Mouse (Mus musculus) liver, postnatal 0 days (tissue): ENCODE measurements around the gene Dcun1d2. TPM values are rescaled to one million over a fixed set of nuclear protein-coding genes. Genes with fewer than 3 reads are reported as not detected.
A peak's percentile ranks its signal among the peaks of the same experiment; 100 is the strongest.

ENCODE experiments used
- ATAC-seq: fragments of 200-750 bp; cut with Nextera tagmentation; 2 replicates; pipeline ENCODE4 v1.8.0; 2017; ENCODE audit warnings: mild to moderate bottlenecking, moderate library complexity
- DNase-seq: peaks from one replicate; pipeline ENCODE4 v3.0.0-alpha.2; 2016
- H3K27ac ChIP-seq: fragments of 300-500 bp; sonication (generic); 2 replicates; pipeline ENCODE4 v1.5.1; 2014; ENCODE audit warnings: antibody characterized with exemption, moderate library complexity, mild to moderate bottlenecking, low read depth
- H3K27me3 ChIP-seq: fragments of 300-500 bp; sonication (generic); 2 replicates; pipeline ENCODE4 v1.6.1; 2014; ENCODE audit warnings: low read length, control low read depth, mixed read lengths; ENCODE audit not compliant: insufficient read depth
- H3K36me3 ChIP-seq: fragments of 300-500 bp; sonication (generic); replicated peaks from 2 replicates; pipeline ENCODE4 v1.6.1; 2014; ENCODE audit warnings: mild to moderate bottlenecking, control low read depth, low read length, moderate library complexity, mixed read lengths; ENCODE audit not compliant: insufficient read depth
- H3K4me1 ChIP-seq: fragments of 300-500 bp; sonication (generic); 2 replicates; pipeline ENCODE4 v1.6.1; 2014; ENCODE audit warnings: antibody characterized with exemption, mild to moderate bottlenecking, control low read depth; ENCODE audit not compliant: insufficient read depth
- H3K4me2 ChIP-seq: fragments of 300-500 bp; sonication (generic); 2 replicates; pipeline ENCODE4 v1.6.1; 2014; ENCODE audit warnings: low read depth, mild to moderate bottlenecking, low read length, moderate library complexity, mixed read lengths
- H3K4me3 ChIP-seq: fragments of 300-500 bp; sonication (generic); 2 replicates; pipeline ENCODE4 v1.5.1; 2014; ENCODE audit warnings: low read depth, low read length
- H3K9ac ChIP-seq: fragments of 300-500 bp; sonication (generic); replicated peaks from 2 replicates; pipeline ENCODE4 v1.6.1; 2014; ENCODE audit warnings: mild to moderate bottlenecking, moderate library complexity
- H3K9me3 ChIP-seq: fragments of 300-500 bp; sonication (generic); 2 replicates; pipeline ENCODE4 v1.6.1; 2016; ENCODE audit warnings: mild to moderate bottlenecking, control low read depth, low read length, mixed read lengths
- CTCF ChIP-seq: sonication (generic); IDR thresholded peaks from 2 replicates; pipeline ENCODE4 v1.5.1; 2016; ENCODE audit warnings: antibody characterized with exemption, low read depth
- EP300 ChIP-seq: IDR thresholded peaks from 2 replicates; pipeline ENCODE4 v1.6.1; 2016; ENCODE audit warnings: antibody characterized with exemption, low read depth, mild to moderate bottlenecking
- WGBS: fragments of 180-500 bp; shearing (Covaris S2); extraction: QIAGEN DNeasy Blood & Tissue Kit; methylation state at CpG from one replicate; pipeline ENCODE4 v1.1.7; 2014; ENCODE audit not compliant: insufficient replicate concordance; 5-methylcytosine and 5-hydroxymethylcytosine counted together
- polyA plus RNA-seq: library from polyadenylated mRNA; unstranded; fragments of >200 nt; fragmentation: Nextera tagmentation; extraction: Ambion mirVana; gene quantifications from 2 replicates; pipeline ENCODE4 v1.2.1, GENCODE M21; 2015

The Dcun1d2 gene
- polyA plus RNA-seq, 1 experiment from 2014 or later: 5.9 TPM

DNA sequence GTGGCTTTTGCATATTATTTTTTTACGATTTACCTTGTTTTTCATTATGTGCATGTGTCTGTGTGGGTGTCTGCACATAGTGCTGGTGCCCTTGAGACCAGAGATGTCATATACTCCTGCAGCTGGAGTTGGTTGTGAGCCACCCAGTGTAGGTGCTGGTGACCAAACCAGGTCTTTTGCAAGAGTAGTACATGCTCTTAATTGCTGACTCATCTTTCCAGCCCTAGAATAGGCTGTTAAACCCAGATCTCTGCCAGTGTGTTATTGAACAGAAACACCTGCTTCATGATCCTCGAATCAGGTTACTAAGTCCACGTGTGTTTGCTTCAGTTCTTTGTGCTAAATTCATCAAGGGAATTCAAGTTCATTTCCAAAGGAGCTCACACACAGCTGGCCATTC, 27.0 kb upstream of the Dcun1d2 start:
- ATAC-seq: no peak
- Histone ChIP-seq H3K9me3 (no peaks in the 10 kb centered on the region), H3K9ac (no peak overlapping the region), H3K4me1 (no peaks in the 10 kb centered on the region), H3K27me3 (no peaks in the 10 kb centered on the region), H3K27ac (no peak overlapping the region), H3K36me3 (no peaks in the 10 kb centered on the region; the same call in none of the 2 replicates), H3K4me2 (no peak overlapping the region), H3K4me3 (no peak overlapping the region)
- no peak for TF ChIP-seq CTCF
- no peak for TF ChIP-seq EP300
- 60% methylated on average over 3 of the region's 3 CpGs for WGBS
- DNase-seq: no peak

DNA sequence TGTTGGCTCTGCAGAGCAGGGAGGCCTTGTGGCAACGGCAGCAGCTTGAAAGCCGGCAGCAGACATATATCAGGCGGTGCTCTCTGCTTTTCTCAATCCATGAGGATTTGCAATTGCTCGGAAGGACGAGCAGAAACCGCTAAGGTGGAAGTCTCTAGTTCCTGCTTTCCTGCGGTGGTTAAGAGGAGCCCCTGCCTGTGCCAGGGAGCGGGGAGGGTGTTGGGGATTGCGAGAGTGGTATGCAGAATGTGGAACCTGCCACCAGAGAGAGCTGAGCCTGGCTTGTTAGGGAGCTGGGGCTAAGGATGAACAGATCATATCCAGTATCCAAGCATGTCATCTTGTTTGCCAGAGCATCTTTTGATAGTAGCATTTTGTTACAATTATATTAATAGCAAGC, 19.0 kb upstream of the Dcun1d2 start:
- no peaks in the 10 kb centered on the region for H3K27me3 ChIP-seq
- no peak overlapping the region for H3K4me3 ChIP-seq
- H3K9ac ChIP-seq: no peak overlapping the region
- ATAC-seq: no peak
- peak; percentile 47 for DNase-seq
- WGBS: 58% methylated on average over 9 of the region's 9 CpGs
- TF ChIP-seq EP300: no peak
- no peak for TF ChIP-seq CTCF
- H3K27ac ChIP-seq: no peak overlapping the region
- H3K4me1 ChIP-seq: no peaks in the 10 kb centered on the region
- H3K36me3 ChIP-seq: peaks cover 2% of the 10 kb centered on the region; the same call in 1 of the 2 replicates
- H3K9me3 ChIP-seq: no peaks in the 10 kb centered on the region
- no peak overlapping the region for H3K4me2 ChIP-seq

DNA sequence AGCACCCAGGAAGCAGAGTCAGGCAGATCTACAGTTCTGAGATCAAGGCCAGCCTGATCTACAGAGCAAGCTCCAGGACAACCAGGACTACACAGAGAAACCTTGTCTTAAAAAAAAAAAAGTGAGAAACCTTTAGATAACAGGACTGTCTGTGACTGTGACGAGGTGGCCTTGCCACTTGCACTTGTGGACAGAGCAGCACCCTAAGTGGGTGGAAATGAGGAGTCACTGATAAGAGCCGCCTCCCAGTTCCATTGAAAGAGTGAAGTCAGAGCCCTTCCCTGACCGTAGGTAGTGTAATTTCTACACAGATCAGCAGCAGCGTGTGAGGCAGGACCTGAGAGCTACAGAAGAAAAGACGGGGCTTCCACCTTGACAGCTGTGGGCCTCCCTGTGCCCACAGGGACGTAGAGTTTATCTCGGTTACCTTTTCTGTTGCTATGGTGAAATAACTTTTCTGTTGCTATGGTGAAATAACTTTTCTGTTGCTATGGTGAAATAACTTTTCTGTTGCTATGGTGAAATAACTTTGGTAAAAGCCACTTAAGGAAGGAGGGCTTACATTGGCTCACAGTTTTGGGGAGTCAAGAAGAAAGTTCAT, 18.5 kb upstream of the Dcun1d2 start:
- no peak for DNase-seq

DNA sequence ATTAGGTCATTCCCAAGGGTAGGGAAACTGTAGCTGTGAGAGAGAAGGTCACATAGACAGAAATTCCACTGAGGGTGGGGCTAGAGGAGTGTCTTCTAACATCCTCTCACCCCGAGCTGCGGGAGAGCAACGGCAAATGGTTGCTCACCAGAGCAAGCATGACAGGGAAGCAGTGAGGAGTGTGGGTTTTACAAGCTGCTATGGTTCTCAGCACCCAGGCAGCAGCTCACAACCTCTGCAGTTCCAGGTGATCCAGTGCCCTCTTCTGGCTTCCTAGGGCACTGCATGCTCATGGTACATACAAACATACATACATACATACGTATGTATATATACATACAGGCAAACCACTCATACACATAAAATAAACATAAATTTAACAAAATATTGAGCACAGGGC, 18.0 kb upstream of the Dcun1d2 start:
- Histone ChIP-seq H3K4me3 (no peak overlapping the region), H3K27ac (no peak overlapping the region), H3K4me1 (no peaks in the 10 kb centered on the region), H3K9me3 (no peaks in the 10 kb centered on the region), H3K4me2 (no peak overlapping the region), H3K27me3 (no peaks in the 10 kb centered on the region), H3K9ac (no peak overlapping the region), H3K36me3 (peaks cover 2% of the 10 kb centered on the region; the same call in 1 of the 2 replicates)
- no peak for DNase-seq
- WGBS: 90% methylated on average over 4 of the region's 4 CpGs
- no peak for ATAC-seq
- TF ChIP-seq EP300: no peak
- peak; percentile 30 for TF ChIP-seq CTCF

More for the DNA sequence above, 18.5 kb upstream of the Dcun1d2 start:
- WGBS: 64% methylated on average over 7 of the region's 7 CpGs
- Histone ChIP-seq H3K27me3 (no peaks in the 10 kb centered on the region), H3K4me3 (no peak overlapping the region), H3K9ac (no peak overlapping the region), H3K27ac (0 out of 2 replicates have a peak overlapping the region, but pooled peaks have one; percentile 22), H3K36me3 (peaks cover 2% of the 10 kb centered on the region; the same call in 1 of the 2 replicates), H3K4me1 (no peaks in the 10 kb centered on the region), H3K9me3 (no peaks in the 10 kb centered on the region), H3K4me2 (0 out of 2 replicates have a peak overlapping the region, but pooled peaks have one; percentile 42)
- no peak for TF ChIP-seq EP300
- TF ChIP-seq CTCF: no peak
- no peak for ATAC-seq

- H3K4me1 ChIP-seq: no peaks in the 10 kb centered on the region
- no peaks in the 10 kb centered on the region for H3K9me3 ChIP-seq
- WGBS: 87% methylated on average over 6 of the region's 6 CpGs
- no peak overlapping the region for H3K9ac ChIP-seq
- H3K4me3 ChIP-seq: no peak overlapping the region
- ATAC-seq (no peak), DNase-seq (no peak)
- H3K36me3 ChIP-seq: peaks cover 2% of the 10 kb centered on the region; the same call in 1 of the 2 replicates
- no peaks in the 10 kb centered on the region for H3K27me3 ChIP-seq
- TF ChIP-seq EP300: no peak
- no peak for TF ChIP-seq CTCF
- no peak overlapping the region for H3K4me2 ChIP-seq
- H3K27ac ChIP-seq: no peak overlapping the region
Measured at GRCm38 (mm10) chr8:13305459-13305858, 17.5 kb upstream of the Dcun1d2 start.

DNA sequence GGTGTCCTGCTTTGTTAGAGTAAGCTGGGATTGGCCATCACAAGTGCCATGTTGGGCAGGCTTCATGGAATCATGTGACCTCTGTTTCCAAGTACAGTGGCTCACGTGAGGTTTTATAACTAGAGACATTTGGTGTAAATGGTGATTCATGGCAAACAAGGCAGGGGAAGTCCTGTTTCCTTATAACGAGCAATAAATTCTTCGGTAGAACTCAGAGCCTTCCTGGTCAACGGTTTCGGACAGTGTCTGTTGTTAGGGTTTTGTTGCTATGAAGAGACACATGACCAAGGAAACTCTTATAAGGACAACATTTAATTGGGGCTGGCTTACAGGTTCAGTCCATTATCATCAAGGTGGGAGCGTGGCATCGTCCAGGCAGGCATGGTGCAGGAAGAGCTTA, 13.1 kb upstream of the Dcun1d2 start:
- H3K4me3 ChIP-seq: no peak overlapping the region
- H3K27ac ChIP-seq: no peak overlapping the region
- no peak for ATAC-seq
- H3K4me1 ChIP-seq: no peaks in the 10 kb centered on the region
- no peak overlapping the region for H3K4me2 ChIP-seq
- H3K9me3 ChIP-seq: no peaks in the 10 kb centered on the region
- TF ChIP-seq EP300: no peak
- TF ChIP-seq CTCF: no peak
- H3K9ac ChIP-seq: no peak overlapping the region
- no peak for DNase-seq
- WGBS: 86% methylated on average over 7 of the region's 7 CpGs
- H3K27me3 ChIP-seq: no peaks in the 10 kb centered on the region
- H3K36me3 ChIP-seq: peaks cover 22% of the 10 kb centered on the region

- ATAC-seq: no peak
- H3K9ac ChIP-seq: no peak overlapping the region
- TF ChIP-seq EP300 (no peak), CTCF (no peak)
- no peak for DNase-seq
- peaks cover 36% of the 10 kb centered on the region for H3K36me3 ChIP-seq
- H3K4me3 ChIP-seq: no peak overlapping the region
- H3K4me1 ChIP-seq: no peaks in the 10 kb centered on the region
- no peaks in the 10 kb centered on the region for H3K9me3 ChIP-seq
- H3K27ac ChIP-seq: no peak overlapping the region
- 89% methylated on average over 8 of the region's 8 CpGs for WGBS
- H3K4me2 ChIP-seq: no peak overlapping the region
- no peaks in the 10 kb centered on the region for H3K27me3 ChIP-seq
Measured at GRCm38 (mm10) chr8:13299571-13299970, 11.6 kb upstream of the Dcun1d2 start.
